Mouse (Mus musculus) midbrain, embryonic 14.5 days (tissue): ENCODE measurements around the gene Qrich2. TPM values are rescaled to one million over a fixed set of nuclear protein-coding genes. Genes with fewer than 3 reads are reported as not detected.

Source experiments
- ATAC-seq: fragments of 200-750 bp; cut with Nextera tagmentation; 2 replicates; pipeline ENCODE4 v1.8.0; 2017; ENCODE audit warnings: moderate number of reproducible peaks, moderate library complexity; ENCODE audit not compliant: low FRiP score, low TSS enrichment
- DNase-seq: peaks from one replicate; pipeline ENCODE4 v3.0.0-alpha.2; 2015
- H3K27ac ChIP-seq: fragments of 300-500 bp; sonication (generic); replicated peaks from 2 replicates; pipeline ENCODE4 v1.5.1; 2014; ENCODE audit warnings: mild to moderate bottlenecking, low read depth, low read length, moderate library complexity
- H3K27me3 ChIP-seq: fragments of 300-500 bp; sonication (generic); 2 replicates; pipeline ENCODE4 v1.6.1; 2014; ENCODE audit warnings: low read length, control low read depth, mixed read lengths; ENCODE audit not compliant: control insufficient read depth, insufficient read depth
- H3K36me3 ChIP-seq: fragments of 300-500 bp; sonication (generic); 2 replicates; pipeline ENCODE4 v1.6.1; 2014; ENCODE audit warnings: low read length, control low read depth; ENCODE audit not compliant: control insufficient read depth, insufficient read depth
- H3K4me1 ChIP-seq: fragments of 300-500 bp; sonication (generic); 2 replicates; pipeline ENCODE4 v1.6.1; 2014; ENCODE audit warnings: mild to moderate bottlenecking, antibody characterized with exemption, low read length, control low read depth; ENCODE audit not compliant: control insufficient read depth, insufficient read depth
- H3K4me2 ChIP-seq: fragments of 300-500 bp; sonication (generic); 2 replicates; pipeline ENCODE4 v1.6.1; 2014; ENCODE audit warnings: mild to moderate bottlenecking, low read length, moderate library complexity
- H3K4me3 ChIP-seq: fragments of 300-500 bp; sonication (generic); replicated peaks from 2 replicates; pipeline ENCODE4 v1.5.1; 2014; ENCODE audit warnings: low read depth, low read length
- H3K9ac ChIP-seq: fragments of 300-500 bp; sonication (generic); replicated peaks from 2 replicates; pipeline ENCODE4 v1.6.1; 2014; ENCODE audit warnings: mild to moderate bottlenecking, low read length, moderate library complexity
- H3K9me3 ChIP-seq: fragments of 300-500 bp; sonication (generic); 2 replicates; pipeline ENCODE4 v1.6.1; 2016; ENCODE audit warnings: low read length, control low read depth, mixed read lengths; ENCODE audit not compliant: control insufficient read depth
- WGBS: fragments of 180-500 bp; shearing (Covaris S2); extraction: QIAGEN DNeasy Blood & Tissue Kit; methylation state at CpG from one replicate; pipeline ENCODE4 v1.1.7; 2014; 5-methylcytosine and 5-hydroxymethylcytosine counted together
- polyA plus RNA-seq: library from polyadenylated mRNA; unstranded; fragments of >200 nt; fragmentation: Nextera tagmentation; extraction: Ambion mirVana; gene quantifications from 2 replicates; pipeline ENCODE4 v1.2.1, GENCODE M21; 2014

Qrich2 gene
- polyA plus RNA-seq, 1 experiment from 2014 or later = not detected

GRCm38 (mm10) chr11:116432593-116433355 is 33.3 kb downstream of the Qrich2 start:
- ATAC-seq (no peak), DNase-seq (no peak)

GRCm38 (mm10) chr11:116432127-116432526 is 33.9 kb downstream of the Qrich2 start:
- H3K4me1 ChIP-seq = peaks cover 21% of the 10 kb centered on the region
- 48% methylated on average over 6 of the region's 6 CpGs for WGBS
- peaks cover 11% of the 10 kb centered on the region for H3K36me3 ChIP-seq
- no peaks in the 10 kb centered on the region for H3K9me3 ChIP-seq
- no peak overlapping the region for H3K9ac ChIP-seq
- no peak overlapping the region for H3K27ac ChIP-seq
- DNase-seq (no peak), ATAC-seq (no peak)
- no peaks in the 10 kb centered on the region for H3K27me3 ChIP-seq
- H3K4me3 ChIP-seq = no peak overlapping the region
- no peak overlapping the region for H3K4me2 ChIP-seq

More at GRCm38 (mm10) chr11:116432593-116433355, 33.3 kb downstream of the Qrich2 start:
- Histone ChIP-seq H3K9me3 (no peaks in the 10 kb centered on the region), H3K27me3 (no peaks in the 10 kb centered on the region), H3K9ac (no peak overlapping the region), H3K4me3 (no peak overlapping the region), H3K36me3 (peaks cover 18% of the 10 kb centered on the region), H3K27ac (no peak overlapping the region), H3K4me2 (no peak overlapping the region), H3K4me1 (peaks cover 21% of the 10 kb centered on the region)
- 63% methylated on average over 8 of the region's 8 CpGs for WGBS

DNA sequence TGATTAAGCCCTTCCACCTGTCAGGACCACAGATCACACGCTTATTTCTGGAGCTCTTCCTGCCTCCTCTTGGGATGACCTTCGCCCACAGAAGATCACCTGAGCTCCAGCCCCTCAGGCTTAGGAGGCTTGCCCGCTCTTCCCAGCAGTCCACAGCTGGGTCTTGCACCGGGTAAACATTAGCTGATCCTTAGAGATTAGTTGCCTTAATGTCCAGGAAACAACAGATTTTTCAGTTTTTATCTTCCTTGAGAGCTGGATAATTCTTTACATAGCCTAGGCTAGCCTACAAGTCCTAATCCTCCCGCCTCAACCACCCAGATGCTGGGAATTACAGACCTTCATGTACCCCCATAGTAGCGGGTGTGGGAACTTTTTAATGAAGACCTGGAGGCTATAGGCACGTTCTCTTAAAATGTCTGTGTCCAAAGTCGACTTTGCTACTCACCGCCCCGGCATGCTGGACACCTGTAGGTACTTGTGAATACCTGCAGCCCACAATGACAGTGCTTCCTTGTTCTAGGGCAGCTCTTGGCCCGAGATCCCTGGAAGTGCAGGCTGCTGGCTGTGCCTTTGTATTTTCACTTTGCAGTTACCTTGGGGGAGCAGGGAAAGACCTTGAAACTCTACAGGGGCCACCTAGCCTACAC is 34.5 kb downstream of the Qrich2 start:
- H3K27ac ChIP-seq = no peak overlapping the region
- ATAC-seq = no peak
- H3K27me3 ChIP-seq = no peaks in the 10 kb centered on the region
- H3K4me1 ChIP-seq = peaks cover 15% of the 10 kb centered on the region
- 50% methylated on average over 11 of the region's 11 CpGs for WGBS
- H3K9me3 ChIP-seq = no peaks in the 10 kb centered on the region
- H3K9ac ChIP-seq = no peak overlapping the region
- H3K4me2 ChIP-seq = peak overlapping the region; percentile 5; the same call in 1 of the 2 replicates
- DNase-seq = no peak
- H3K4me3 ChIP-seq = no peak overlapping the region
- H3K36me3 ChIP-seq = peaks cover 8% of the 10 kb centered on the region

- Histone ChIP-seq H3K27ac (no peak overlapping the region), H3K9ac (no peak overlapping the region), H3K4me3 (no peak overlapping the region), H3K9me3 (no peaks in the 10 kb centered on the region), H3K27me3 (no peaks in the 10 kb centered on the region), H3K36me3 (peaks cover 2% of the 10 kb centered on the region), H3K4me2 (peak overlapping the region; percentile 5; the same call in 1 of the 2 replicates), H3K4me1 (peaks cover 8% of the 10 kb centered on the region)
- ATAC-seq = no peak
- DNase-seq = no peak
- WGBS = 35% methylated on average over 22 of the region's 22 CpGs
Observed at GRCm38 (mm10) chr11:116430723-116431427, 35.2 kb downstream of the Qrich2 start.

DNA sequence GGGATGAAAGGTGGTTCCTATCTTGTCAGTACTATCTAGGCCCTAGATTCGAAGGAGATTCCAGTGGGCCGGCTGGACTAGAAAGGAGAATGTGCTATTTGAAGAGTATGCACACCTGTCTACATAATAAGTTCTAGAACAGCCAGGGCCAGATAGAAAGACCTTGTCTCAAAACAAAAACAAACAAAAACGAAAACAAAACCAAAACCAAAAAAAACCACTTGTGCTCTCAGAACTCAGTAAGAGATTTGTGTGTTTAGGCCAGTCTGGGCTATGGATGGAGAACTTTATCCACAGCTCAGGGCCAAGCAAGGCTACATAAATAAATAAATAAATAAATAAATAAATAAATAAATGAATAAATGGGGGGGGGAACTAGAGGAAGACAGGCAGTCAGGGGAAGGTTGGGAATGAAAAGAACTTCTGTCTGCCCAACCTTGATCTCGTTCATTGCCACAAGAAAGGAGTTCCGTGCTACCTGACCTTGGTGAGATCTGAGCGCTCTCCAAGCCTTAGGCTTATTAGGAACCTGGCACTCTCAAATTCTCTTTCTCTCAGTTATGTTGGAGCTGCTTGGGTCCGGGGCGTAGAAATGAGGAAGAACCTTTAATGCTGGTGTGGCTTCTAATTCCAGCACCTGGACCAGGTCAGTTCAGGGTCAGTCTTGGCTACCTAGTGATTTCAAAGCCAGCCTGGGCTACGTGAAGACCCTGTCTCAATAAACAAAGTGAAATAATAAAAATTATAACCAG is 36.0 kb downstream of the Qrich2 start:
- Histone ChIP-seq H3K27ac (no peak overlapping the region), H3K36me3 (no peaks in the 10 kb centered on the region), H3K4me1 (0 out of 2 replicates have a peak, but pooled peaks cover under 1% of the 10 kb centered on the region), H3K4me3 (no peak overlapping the region), H3K9me3 (no peaks in the 10 kb centered on the region), H3K9ac (no peak overlapping the region), H3K4me2 (no peak overlapping the region), H3K27me3 (no peaks in the 10 kb centered on the region)
- DNase-seq = no peak
- no peak for ATAC-seq
- WGBS = 86% methylated on average over 9 of the region's 9 CpGs

DNA sequence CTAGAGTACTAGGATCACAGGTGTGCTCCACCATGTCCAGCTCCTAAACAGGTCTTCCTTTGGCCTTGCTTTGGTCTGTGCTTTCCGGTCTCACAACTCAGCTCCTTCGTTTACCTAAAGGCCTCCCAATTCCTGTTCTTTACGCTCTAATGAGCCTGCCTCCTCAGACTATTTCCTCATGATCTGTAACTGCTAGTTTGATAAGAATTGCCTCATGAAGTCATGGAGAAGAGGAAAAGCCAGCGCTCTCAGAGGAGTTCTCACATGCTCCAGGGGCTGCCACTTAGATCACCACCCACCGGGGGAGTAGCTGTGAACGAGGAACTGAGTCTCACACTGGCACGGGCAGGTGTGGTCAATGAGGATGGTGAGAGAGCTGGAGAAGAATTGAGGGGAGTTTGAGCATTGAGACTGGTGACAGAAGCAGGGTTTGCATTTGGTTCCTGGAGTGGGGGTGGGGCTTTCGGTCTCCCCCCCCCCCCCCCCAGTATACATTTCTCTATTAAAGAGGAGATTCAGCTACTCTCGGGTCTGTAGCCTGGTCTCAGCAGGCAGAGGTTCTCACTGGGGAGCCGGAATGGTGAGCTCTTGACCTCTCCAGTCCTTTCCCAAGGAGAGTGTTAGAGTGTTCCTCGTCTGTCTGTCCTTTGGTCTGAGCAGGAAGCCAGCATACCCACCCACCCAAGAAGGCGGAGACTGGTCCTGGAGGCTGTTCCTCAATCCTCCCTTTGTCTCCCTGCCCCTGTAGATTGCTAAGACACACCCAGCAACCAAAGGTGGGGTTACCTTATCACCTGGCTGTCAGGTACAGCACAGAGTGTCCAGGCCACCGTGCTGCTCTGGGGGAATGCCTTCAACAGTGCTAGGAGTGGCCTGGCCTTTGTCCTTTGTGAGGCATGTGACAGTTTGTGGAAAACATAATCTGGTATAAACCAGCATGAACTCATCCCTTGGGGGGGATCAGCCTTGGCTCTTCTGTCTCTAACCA is 36.9 kb downstream of the Qrich2 start:
- no peaks in the 10 kb centered on the region for H3K4me1 ChIP-seq
- H3K27ac ChIP-seq = no peak overlapping the region
- WGBS = 58% methylated on average over 13 of the region's 13 CpGs
- H3K27me3 ChIP-seq = no peaks in the 10 kb centered on the region
- H3K4me2 ChIP-seq = no peak overlapping the region
- no peak overlapping the region for H3K4me3 ChIP-seq
- H3K9ac ChIP-seq = no peak overlapping the region
- H3K9me3 ChIP-seq = no peaks in the 10 kb centered on the region
- ATAC-seq (no peak), DNase-seq (no peak)
- H3K36me3 ChIP-seq = no peaks in the 10 kb centered on the region

DNA sequence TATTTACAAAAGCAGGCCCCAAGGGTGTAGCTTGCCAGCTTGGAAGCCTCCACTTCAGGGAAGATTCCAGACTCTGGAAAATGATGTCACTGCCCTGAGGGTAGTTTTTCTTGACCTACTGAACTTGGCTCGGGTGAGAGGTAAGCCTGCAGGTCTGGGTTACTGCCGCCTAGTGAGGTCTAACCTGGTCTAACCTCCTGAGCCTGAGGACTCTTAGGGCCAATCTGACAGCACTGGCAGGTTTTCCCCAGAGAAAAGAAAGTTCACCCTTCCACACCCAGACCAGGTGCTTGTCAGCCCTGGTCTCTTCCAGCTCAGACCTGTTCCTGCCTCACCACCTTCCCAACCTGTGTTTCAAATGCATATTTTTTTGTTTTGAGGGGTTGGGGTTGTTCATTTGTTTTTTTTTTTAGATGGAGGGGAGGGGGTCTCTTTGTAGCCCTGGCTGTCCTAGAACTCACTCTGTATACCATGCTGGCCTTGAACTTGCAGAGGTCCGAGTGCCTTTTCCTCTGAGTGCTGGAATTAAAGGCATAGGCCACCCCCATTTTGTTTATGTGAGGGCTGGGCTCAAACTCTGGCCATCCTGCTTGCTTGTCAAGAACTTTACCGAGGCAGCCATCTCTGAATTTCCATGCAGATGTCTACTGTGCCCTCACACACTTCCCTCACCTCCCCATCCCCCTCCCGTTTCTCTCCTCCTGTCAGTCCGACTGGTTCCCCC is 39.0 kb downstream of the Qrich2 start:
- 84% methylated on average over 6 of the region's 6 CpGs for WGBS
- no peak for DNase-seq
- Histone ChIP-seq H3K4me1 (no peaks in the 10 kb centered on the region), H3K27me3 (no peaks in the 10 kb centered on the region), H3K27ac (no peak overlapping the region), H3K9ac (no peak overlapping the region), H3K4me3 (no peak overlapping the region), H3K36me3 (no peaks in the 10 kb centered on the region), H3K4me2 (no peak overlapping the region), H3K9me3 (no peaks in the 10 kb centered on the region)
- ATAC-seq = no peak
